Mouse (Mus musculus) limb, embryonic 13.5 days (tissue): ENCODE results near the gene A230050P20Rik. TPM values are rescaled to one million over a fixed set of nuclear protein-coding genes. Genes with fewer than 3 reads are reported as not detected.

Source experiments
- ATAC-seq: fragments of 200-750 bp; cut with Nextera tagmentation; 2 replicates; pipeline ENCODE4 v1.8.0; 2017; ENCODE audit warnings: low read depth, moderate number of reproducible peaks, moderate TSS enrichment; ENCODE audit not compliant: low FRiP score
- H3K27ac ChIP-seq: fragments of 300-500 bp; sonication (generic); 2 replicates; pipeline ENCODE4 v1.5.1; 2015; ENCODE audit warnings: inconsistent platforms, mild to moderate bottlenecking, moderate library complexity
- H3K27me3 ChIP-seq: fragments of 300-500 bp; sonication (generic); 2 replicates; pipeline ENCODE4 v1.6.1; 2015; ENCODE audit warnings: mild to moderate bottlenecking, inconsistent platforms
- H3K36me3 ChIP-seq: fragments of 300-500 bp; sonication (generic); 2 replicates; pipeline ENCODE4 v1.6.1; 2015; ENCODE audit warnings: inconsistent platforms, mild to moderate bottlenecking, moderate library complexity
- H3K4me1 ChIP-seq: fragments of 300-500 bp; sonication (generic); 2 replicates; pipeline ENCODE4 v1.6.1; 2015; ENCODE audit warnings: inconsistent platforms
- H3K4me2 ChIP-seq: fragments of 300-500 bp; sonication (generic); replicated peaks from 2 replicates; pipeline ENCODE4 v1.6.1; 2015; ENCODE audit warnings: inconsistent platforms, mild to moderate bottlenecking, moderate library complexity
- H3K4me3 ChIP-seq: fragments of 300-500 bp; sonication (generic); 2 replicates; pipeline ENCODE4 v1.5.1; 2015; ENCODE audit warnings: moderate library complexity, mild to moderate bottlenecking, inconsistent platforms
- H3K9ac ChIP-seq: fragments of 300-500 bp; sonication (generic); 2 replicates; pipeline ENCODE4 v1.6.1; 2015; ENCODE audit warnings: mild to moderate bottlenecking, inconsistent platforms
- H3K9me3 ChIP-seq: fragments of 300-500 bp; sonication (generic); 2 replicates; pipeline ENCODE4 v1.6.1; 2016; ENCODE audit warnings: inconsistent platforms
- WGBS: fragments of 180-500 bp; shearing (Covaris S2); methylation state at CpG from one replicate; pipeline ENCODE4 v1.1.7; 2015; 5-methylcytosine and 5-hydroxymethylcytosine counted together
- microRNA-seq: library from miRNA; unstranded; fragments of <30 nt; microRNA quantifications from one replicate; pipeline ENCODE4, GENCODE M21; 2016
- polyA plus RNA-seq: library from polyadenylated mRNA; unstranded; fragments of >200 nt; fragmentation: Nextera tagmentation; extraction: Ambion mirVana; gene quantifications from 2 replicates; pipeline ENCODE4 v1.2.1, GENCODE M21; 2015

The A230050P20Rik gene
- polyA plus RNA-seq, 1 experiment from 2014 or later: 4.6 TPM

GRCm38 (mm10) chr9:20901466-20902173 lies 33.2 kb downstream of the A230050P20Rik start:
- WGBS: 15% methylated on average over 13 of the region's 13 CpGs
- Histone ChIP-seq H3K27me3 (no peaks in the 10 kb centered on the region), H3K36me3 (peaks cover 32% of the 10 kb centered on the region), H3K4me3 (no peak overlapping the region), H3K9me3 (no peaks in the 10 kb centered on the region), H3K4me1 (peaks cover 18% of the 10 kb centered on the region), H3K9ac (peak overlapping the region; percentile 25; the same call in 1 of the 2 replicates), H3K27ac (no peak overlapping the region; the same call in 1 of the 2 replicates), H3K4me2 (no peak overlapping the region)
- ATAC-seq: no peak

- no peak for ATAC-seq
- peak overlapping the region; percentile 25; the same call in 1 of the 2 replicates for H3K9ac ChIP-seq
- H3K27ac ChIP-seq: no peak overlapping the region; the same call in 1 of the 2 replicates
Measured at GRCm38 (mm10) chr9:20902174-20902491, 33.7 kb downstream of the A230050P20Rik start.

GRCm38 (mm10) chr9:20909948-20910347 lies 41.5 kb downstream of the A230050P20Rik start:
- no peaks in the 10 kb centered on the region for H3K27me3 ChIP-seq
- no peak overlapping the region for H3K4me2 ChIP-seq
- H3K9ac ChIP-seq: no peak overlapping the region
- H3K4me1 ChIP-seq: no peaks in the 10 kb centered on the region
- H3K27ac ChIP-seq: no peak overlapping the region
- 90% methylated on average over 9 of the region's 9 CpGs for WGBS
- no peak overlapping the region for H3K4me3 ChIP-seq
- ATAC-seq: no peak
- peaks cover 100% of the 10 kb centered on the region for H3K36me3 ChIP-seq
- H3K9me3 ChIP-seq: no peaks in the 10 kb centered on the region

More at GRCm38 (mm10) chr9:20902174-20902491, 33.7 kb downstream of the A230050P20Rik start:
- peaks cover 12% of the 10 kb centered on the region for H3K4me1 ChIP-seq
- peaks cover 32% of the 10 kb centered on the region for H3K36me3 ChIP-seq
- no peaks in the 10 kb centered on the region for H3K9me3 ChIP-seq
- H3K4me2 ChIP-seq: no peak overlapping the region
- WGBS: 45% methylated on average over 6 of the region's 6 CpGs
- H3K27me3 ChIP-seq: no peaks in the 10 kb centered on the region
- H3K4me3 ChIP-seq: no peak overlapping the region

DNA sequence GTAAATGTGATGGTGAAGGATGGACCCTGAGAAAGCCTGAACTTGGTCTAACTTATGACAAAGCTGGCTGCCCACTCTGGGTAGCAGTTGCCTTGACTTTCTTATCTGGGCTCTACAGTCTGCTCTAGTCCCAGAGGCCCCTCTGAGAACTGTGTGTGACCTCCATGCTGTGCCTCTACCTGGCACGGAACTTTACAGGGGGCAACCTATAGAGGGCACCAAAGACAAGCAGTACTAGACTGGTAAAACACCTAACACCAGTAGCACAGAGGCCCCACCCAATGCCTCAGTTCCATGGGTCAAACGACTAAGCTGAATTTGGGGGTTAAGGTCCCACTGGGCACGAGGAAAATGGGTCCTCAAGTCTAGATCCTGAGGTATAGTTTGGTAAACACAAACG lies 47.7 kb downstream of the A230050P20Rik start:
- Histone ChIP-seq H3K27ac (no peak overlapping the region), H3K9ac (no peak overlapping the region), H3K4me1 (no peaks in the 10 kb centered on the region), H3K36me3 (peaks cover 100% of the 10 kb centered on the region), H3K4me2 (no peak overlapping the region), H3K9me3 (no peaks in the 10 kb centered on the region), H3K27me3 (no peaks in the 10 kb centered on the region), H3K4me3 (no peak overlapping the region)
- WGBS: 84% methylated on average over 4 of the region's 4 CpGs
- no peak for ATAC-seq

GRCm38 (mm10) chr9:20923258-20923657 lies 54.8 kb downstream of the A230050P20Rik start:
- Histone ChIP-seq H3K9ac (no peak overlapping the region), H3K9me3 (no peaks in the 10 kb centered on the region), H3K4me3 (no peak overlapping the region), H3K4me1 (no peaks in the 10 kb centered on the region), H3K4me2 (no peak overlapping the region), H3K36me3 (peaks cover 99% of the 10 kb centered on the region), H3K27me3 (no peaks in the 10 kb centered on the region), H3K27ac (no peak overlapping the region)
- WGBS: 84% methylated on average over 3 of the region's 3 CpGs
- ATAC-seq: no peak

Small RNA genes lying within 50 kb of the gene (microRNA-seq; reads per million reads assigned to microRNA genes)
- gene Mir7081: not detected

Other genes starting within 250 kb of the A230050P20Rik start
- gene Ubl5, start 225.8 kb upstream of the A230050P20Rik start, polyA plus RNA-seq: 375 and 411 TPM in 2 replicates
- gene Fbxl12, start 223.9 kb upstream of the A230050P20Rik start, polyA plus RNA-seq: 21.3 and 21.5 TPM in 2 replicates
- gene Pin1, start 216.5 kb upstream of the A230050P20Rik start, polyA plus RNA-seq: 49.9 and 50.5 TPM in 2 replicates
- 4.9 and 5.7 TPM in 2 replicates for gene Olfm2, start 122.3 kb upstream of the A230050P20Rik start, polyA plus RNA-seq
- gene Col5a3, start 53.6 kb upstream of the A230050P20Rik start, polyA plus RNA-seq: 0.60 and 0.62 TPM in 2 replicates
- gene Rdh8, start 50.1 kb upstream of the A230050P20Rik start, polyA plus RNA-seq: not detected in 2 replicates
- 2.9 and 3.3 TPM in 2 replicates for gene Angptl6, start 11.1 kb downstream of the A230050P20Rik start, polyA plus RNA-seq
- gene Ppan, start 19.5 kb downstream of the A230050P20Rik start, polyA plus RNA-seq: 85.9 and 91.3 TPM in 2 replicates
- 329 and 337 TPM in 2 replicates for gene Eif3g, start 30.0 kb downstream of the A230050P20Rik start, polyA plus RNA-seq
- 97.6 and 104 TPM in 2 replicates for gene Dnmt1, start 91.2 kb downstream of the A230050P20Rik start, polyA plus RNA-seq
- 60.3 and 66.9 TPM in 2 replicates for gene S1pr2, start 108.1 kb downstream of the A230050P20Rik start, polyA plus RNA-seq
- 131 and 133 TPM in 2 replicates for gene Mrpl4, start 134.1 kb downstream of the A230050P20Rik start, polyA plus RNA-seq
- gene Icam1, start 147.3 kb downstream of the A230050P20Rik start, polyA plus RNA-seq: 12.3 and 13.9 TPM in 2 replicates
- gene Icam4, start 160.7 kb downstream of the A230050P20Rik start, polyA plus RNA-seq: 0.62 and 2.2 TPM in 2 replicates
- 0.05 and 0.08 TPM in 2 replicates for gene Icam5, start 163.4 kb downstream of the A230050P20Rik start, polyA plus RNA-seq
- gene Zglp1, start 198.5 kb downstream of the A230050P20Rik start, polyA plus RNA-seq: 1.0 and 1.3 TPM in 2 replicates
- 0.59 and 0.88 TPM in 2 replicates for gene Gm49373, start 204.5 kb downstream of the A230050P20Rik start, polyA plus RNA-seq
- 54.8 and 61.6 TPM in 2 replicates for gene Fdx1l, start 205.0 kb downstream of the A230050P20Rik start, polyA plus RNA-seq
- 1.8 and 2.1 TPM in 2 replicates for gene Gm38431, start 223.4 kb downstream of the A230050P20Rik start, polyA plus RNA-seq
- 55.0 and 63.2 TPM in 2 replicates for gene Raver1, start 223.4 kb downstream of the A230050P20Rik start, polyA plus RNA-seq